Mouse (Mus musculus) intestine, postnatal 0 days (tissue): Measurements from ENCODE around the gene Nelfb. TPM values are rescaled to one million over a fixed set of nuclear protein-coding genes. Genes with fewer than 3 reads are reported as not detected.
A peak's percentile ranks its signal among the peaks of the same experiment; 100 is the strongest.

ENCODE experiments used
- ATAC-seq: fragments of 200-750 bp; cut with Nextera tagmentation; 2 replicates; pipeline ENCODE4 v1.8.0; 2017; ENCODE audit warnings: mild to moderate bottlenecking, moderate TSS enrichment, moderate library complexity
- H3K27ac ChIP-seq: fragments of 300-500 bp; sonication (generic); 2 replicates; pipeline ENCODE4 v1.5.1; 2014; ENCODE audit warnings: mild to moderate bottlenecking, low read depth, low read length, moderate library complexity
- H3K27me3 ChIP-seq: fragments of 300-500 bp; sonication (generic); replicated peaks from 2 replicates; pipeline ENCODE4 v1.6.1; 2014; ENCODE audit warnings: low read length, mixed read lengths; ENCODE audit not compliant: control insufficient read depth, insufficient read depth
- H3K36me3 ChIP-seq: fragments of 300-500 bp; sonication (generic); 2 replicates; pipeline ENCODE4 v1.6.1; 2014; ENCODE audit warnings: mild to moderate bottlenecking, moderate library complexity; ENCODE audit not compliant: control insufficient read depth, insufficient read depth
- H3K4me1 ChIP-seq: fragments of 300-500 bp; sonication (generic); replicated peaks from 2 replicates; pipeline ENCODE4 v1.6.1; 2014; ENCODE audit warnings: antibody characterized with exemption, low read length, mixed read lengths; ENCODE audit not compliant: control insufficient read depth, insufficient read depth
- H3K4me2 ChIP-seq: fragments of 300-500 bp; sonication (generic); replicated peaks from 2 replicates; pipeline ENCODE4 v1.6.1; 2014; ENCODE audit warnings: low read depth, mild to moderate bottlenecking, moderate library complexity
- H3K4me3 ChIP-seq: fragments of 300-500 bp; sonication (generic); 2 replicates; pipeline ENCODE4 v1.5.1; 2014; ENCODE audit warnings: low read depth, low read length
- H3K9ac ChIP-seq: fragments of 300-500 bp; sonication (generic); 2 replicates; pipeline ENCODE4 v1.6.1; 2014; ENCODE audit warnings: mild to moderate bottlenecking, low read depth, low read length
- H3K9me3 ChIP-seq: fragments of 300-500 bp; sonication (generic); 2 replicates; pipeline ENCODE4 v1.6.1; 2016; ENCODE audit warnings: mixed run types; ENCODE audit not compliant: control insufficient read depth
- CTCF ChIP-seq: sonication (generic); IDR thresholded peaks from 2 replicates; pipeline ENCODE4 v1.5.1; 2016; ENCODE audit warnings: low read depth, mild to moderate bottlenecking, control low read depth, antibody characterized with exemption, moderate library complexity
- WGBS: fragments of 180-500 bp; shearing (Covaris S2); extraction: QIAGEN DNeasy Blood & Tissue Kit; methylation state at CpG from one replicate; pipeline ENCODE4 v1.1.7; 2014; 5-methylcytosine and 5-hydroxymethylcytosine counted together
- polyA plus RNA-seq: library from polyadenylated mRNA; unstranded; fragments of >200 nt; fragmentation: Nextera tagmentation; extraction: Ambion mirVana; gene quantifications from 2 replicates; pipeline ENCODE4 v1.2.1, GENCODE M21; 2015

The Nelfb gene
- polyA plus RNA-seq, 1 experiment from 2014 or later = 41.4 TPM

GRCm38 (mm10) chr2:25184496-25184895 is 26.8 kb downstream of the Nelfb start:
- WGBS = 96% methylated on average over 7 of the region's 7 CpGs
- H3K27me3 ChIP-seq = no peaks in the 10 kb centered on the region
- H3K9me3 ChIP-seq = no peaks in the 10 kb centered on the region
- H3K36me3 ChIP-seq = no peaks in the 10 kb centered on the region
- no peak overlapping the region for H3K4me2 ChIP-seq
- H3K4me3 ChIP-seq = no peak overlapping the region
- TF ChIP-seq CTCF = no peak
- no peak overlapping the region for H3K27ac ChIP-seq
- H3K4me1 ChIP-seq = peaks cover 5% of the 10 kb centered on the region; the same call in 1 of the 2 replicates
- no peak for ATAC-seq
- H3K9ac ChIP-seq = no peak overlapping the region

GRCm38 (mm10) chr2:25183336-25183735 is 28.0 kb downstream of the Nelfb start:
- no peak overlapping the region for H3K9ac ChIP-seq
- H3K27ac ChIP-seq = no peak overlapping the region
- H3K4me2 ChIP-seq = peak overlapping the region; percentile 92
- H3K36me3 ChIP-seq = no peaks in the 10 kb centered on the region
- ATAC-seq = no peak
- no peak for TF ChIP-seq CTCF
- 64% methylated on average over 2 of the region's 2 CpGs for WGBS
- peak overlapping the region; percentile 64; the same call in 1 of the 2 replicates for H3K4me3 ChIP-seq
- no peaks in the 10 kb centered on the region for H3K9me3 ChIP-seq
- peaks cover 8% of the 10 kb centered on the region; the same call in 1 of the 2 replicates for H3K4me1 ChIP-seq
- no peaks in the 10 kb centered on the region for H3K27me3 ChIP-seq

DNA sequence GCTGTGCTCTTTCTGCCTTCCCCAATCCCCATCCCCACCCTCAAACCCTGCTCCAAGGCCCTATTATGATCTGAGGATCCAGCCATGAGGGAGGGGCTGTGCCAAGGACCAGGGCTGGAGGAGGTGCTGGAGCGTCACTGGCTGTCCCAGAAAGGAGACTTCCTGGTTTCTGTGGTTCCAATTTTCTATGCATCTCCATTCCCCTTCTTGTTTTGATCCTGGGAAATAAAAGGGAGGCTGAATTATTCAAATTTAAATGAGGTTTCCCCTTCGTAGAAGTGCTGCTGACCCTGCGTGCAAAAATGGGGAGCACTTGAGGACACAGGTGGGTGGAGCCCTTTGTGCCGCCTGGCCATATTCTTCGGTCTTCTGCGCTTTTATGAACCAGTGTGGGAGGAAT is 28.6 kb downstream of the Nelfb start:
- Histone ChIP-seq H3K4me3 (peak overlapping the region; percentile 64), H3K27me3 (no peaks in the 10 kb centered on the region), H3K9me3 (no peaks in the 10 kb centered on the region), H3K4me2 (peak overlapping the region; percentile 92), H3K27ac (no peak overlapping the region), H3K36me3 (no peaks in the 10 kb centered on the region), H3K9ac (peak overlapping the region; percentile 35; the same call in 1 of the 2 replicates), H3K4me1 (peaks cover 11% of the 10 kb centered on the region; the same call in 1 of the 2 replicates)
- no peak for TF ChIP-seq CTCF
- no peak for ATAC-seq
- WGBS = 14% methylated on average over 6 of the region's 6 CpGs

DNA sequence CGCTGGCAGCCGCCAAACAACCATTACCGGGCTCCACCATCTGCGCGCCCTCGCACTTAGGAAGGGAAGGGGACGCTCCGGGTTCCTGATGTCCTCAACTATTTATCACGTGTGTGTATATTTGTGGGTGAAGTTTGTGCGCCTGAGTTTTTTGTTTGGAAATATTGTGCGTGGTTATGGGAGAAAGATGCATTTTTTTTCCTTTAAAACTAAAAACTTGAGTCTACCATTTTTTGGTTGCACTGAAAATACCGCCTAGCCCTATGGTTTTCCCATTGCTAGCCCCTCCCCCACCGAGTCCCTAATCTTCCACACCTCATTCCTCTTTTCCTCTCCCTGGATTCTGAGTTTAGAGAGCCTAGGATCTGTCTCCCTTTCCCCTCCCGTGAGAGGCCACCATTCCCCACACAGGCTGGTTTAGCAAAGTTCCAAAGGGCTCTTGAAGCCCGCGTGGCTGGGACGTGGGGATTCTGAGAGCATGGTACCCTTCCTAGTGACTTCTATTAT is 29.3 kb downstream of the Nelfb start:
- Histone ChIP-seq H3K27me3 (no peaks in the 10 kb centered on the region), H3K4me1 (peaks cover 11% of the 10 kb centered on the region; the same call in 1 of the 2 replicates), H3K4me3 (peak overlapping the region; percentile 64), H3K4me2 (peak overlapping the region; percentile 92), H3K36me3 (no peaks in the 10 kb centered on the region), H3K9me3 (no peaks in the 10 kb centered on the region), H3K9ac (peak overlapping the region; percentile 65), H3K27ac (peak overlapping the region; percentile 95)
- ATAC-seq = no peak
- under 1% methylated on average over 17 of the region's 17 CpGs for WGBS
- TF ChIP-seq CTCF = no peak

GRCm38 (mm10) chr2:25180973-25181890 is 30.1 kb downstream of the Nelfb start:
- Histone ChIP-seq H3K27me3 (no peaks in the 10 kb centered on the region), H3K4me1 (peaks cover 15% of the 10 kb centered on the region), H3K36me3 (no peaks in the 10 kb centered on the region), H3K4me2 (peak overlapping the region; percentile 92), H3K9ac (peak overlapping the region; percentile 65), H3K27ac (peak overlapping the region; percentile 95), H3K9me3 (no peaks in the 10 kb centered on the region), H3K4me3 (peak overlapping the region; percentile 64)
- peak; percentile 72 for ATAC-seq
- under 1% methylated on average over 92 of the region's 100 CpGs for WGBS
- peak; percentile 50 for TF ChIP-seq CTCF

DNA sequence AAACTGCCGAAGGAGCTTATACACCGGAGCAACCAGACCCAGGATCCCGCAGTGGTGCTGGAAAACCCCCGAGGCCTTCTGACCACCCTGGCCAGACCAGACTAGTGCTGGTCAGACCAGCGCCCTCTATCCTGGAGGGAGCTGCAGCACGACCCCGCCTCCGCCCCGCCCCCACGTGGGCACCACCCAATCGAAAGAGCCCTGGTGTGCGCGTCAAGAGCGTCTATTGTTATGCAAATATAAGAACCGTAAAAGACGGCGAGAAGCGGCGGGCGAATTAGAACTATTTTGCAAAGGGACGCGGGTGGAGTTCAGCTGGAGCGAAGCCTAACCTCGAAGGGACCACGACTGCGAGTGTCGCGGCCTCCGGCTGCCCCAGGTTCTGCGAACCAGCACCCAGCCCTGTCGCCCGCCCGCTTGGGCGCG is 30.8 kb downstream of the Nelfb start, which contains the start of gene Nrarp:
Gene Nrarp (plus strand): TSS at position 281 of the 426 bp plus-strand sequence.
- H3K27ac ChIP-seq = peak within 1 kb of the TSS; percentile 95
- peak within 1 kb of the TSS; percentile 64 for H3K4me3 ChIP-seq
- H3K36me3 ChIP-seq = no peaks in the 10 kb centered on the region
- H3K4me1 ChIP-seq = peaks cover 20% of the 10 kb centered on the region
- ATAC-seq = peak; percentile 84
- no peaks in the 10 kb centered on the region for H3K9me3 ChIP-seq
- TF ChIP-seq CTCF = peak; percentile 75
- H3K4me2 ChIP-seq = peak within 1 kb of the TSS; percentile 92
- peak within 1 kb of the TSS; percentile 65 for H3K9ac ChIP-seq
- no peaks in the 10 kb centered on the region for H3K27me3 ChIP-seq
- 0% methylated on average over 28 of the region's 35 CpGs for WGBS
